Mouse (Mus musculus) bone marrow, adult 2 months (tissue): ENCODE measurements at regions not wholly inside any gene's neighbourhood (a gene's known extent, or its start where the extent isn't known, plus 50 kb on each side); places are given as distances from the start of the nearest gene placed in this dataset.

ENCODE experiments used
- H3K27ac ChIP-seq: fragments of 200-500 bp; 2 replicates; pipeline ENCODE4 v1.5.1; 2012; ENCODE audit warnings: low read depth, mild to moderate bottlenecking, control low read depth, inconsistent platforms, low read length; ENCODE audit not compliant: control insufficient read depth, poor library complexity, insufficient read depth
- H3K4me1 ChIP-seq: fragments of 200-500 bp; 2 replicates; pipeline ENCODE4 v1.6.1; 2011; ENCODE audit warnings: low read length; ENCODE audit not compliant: control insufficient read depth, insufficient read depth
- H3K4me3 ChIP-seq: fragments of 200-500 bp; replicated peaks from 2 replicates; pipeline ENCODE3; 2011; ENCODE audit warnings: mild to moderate bottlenecking, low read depth, low read length, control low read depth; ENCODE audit not compliant: control insufficient read depth
- CTCF ChIP-seq: fragments of 200-500 bp; IDR thresholded peaks from 2 replicates; pipeline ENCODE4 v1.5.1; 2011; ENCODE audit warnings: low read length, control low read depth; ENCODE audit not compliant: control insufficient read depth, insufficient read depth
- POLR2A ChIP-seq: fragments of 200-500 bp; IDR thresholded peaks from 2 replicates; pipeline ENCODE4 v1.6.1; 2011; ENCODE audit warnings: low read depth, mild to moderate bottlenecking, control low read depth, low read length, borderline replicate concordance; ENCODE audit not compliant: control insufficient read depth
- WGBS: fragments of 180-500 bp; shearing (Covaris S2); methylation state at CpG from one replicate; pipeline ENCODE4 v1.1.7; 2018; 5-methylcytosine and 5-hydroxymethylcytosine counted together

- 63% methylated on average over 4 of the region's 4 CpGs for WGBS
These were observed 156.3 kb upstream of the Dyrk2 start for GRCm38 (mm10) chr10:119026291-119026690.

GRCm38 (mm10) chr10:119024425-119024824 is 154.4 kb upstream of the Dyrk2 start:
- 43% methylated on average over 9 of the region's 9 CpGs for WGBS
- Histone ChIP-seq H3K4me3 (no peak overlapping the region), H3K4me1 (no peaks in the 10 kb centered on the region), H3K27ac (no peak overlapping the region)
- TF ChIP-seq POLR2A: no peak
- TF ChIP-seq CTCF: no peak

More at GRCm38 (mm10) chr10:119026291-119026690, 156.3 kb upstream of the Dyrk2 start:
- Histone ChIP-seq H3K4me1 (no peaks in the 10 kb centered on the region), H3K4me3 (no peak overlapping the region), H3K27ac (no peak overlapping the region)
- TF ChIP-seq CTCF: no peak
- no peak for TF ChIP-seq POLR2A

GRCm38 (mm10) chr10:119019082-119019481 is 149.1 kb upstream of the Dyrk2 start:
- WGBS: 71% methylated on average over 10 of the region's 10 CpGs
- Histone ChIP-seq H3K4me1 (no peaks in the 10 kb centered on the region), H3K27ac (no peak overlapping the region), H3K4me3 (no peak overlapping the region)
- TF ChIP-seq POLR2A (no peak), CTCF (no peak)

- TF ChIP-seq POLR2A (no peak), CTCF (no peak)
- Histone ChIP-seq H3K4me3 (no peak overlapping the region), H3K4me1 (no peaks in the 10 kb centered on the region), H3K27ac (no peak overlapping the region)
- 41% methylated on average over 4 of the region's 4 CpGs for WGBS
These were observed 148.5 kb upstream of the Dyrk2 start for GRCm38 (mm10) chr10:119018490-119018889.

GRCm38 (mm10) chr10:119016104-119016503 is 146.1 kb upstream of the Dyrk2 start:
- Histone ChIP-seq H3K4me1 (no peaks in the 10 kb centered on the region; the same call in 1 of the 2 replicates), H3K4me3 (no peak overlapping the region), H3K27ac (no peak overlapping the region)
- WGBS: 87% methylated on average over 8 of the region's 8 CpGs
- TF ChIP-seq CTCF: no peak
- TF ChIP-seq POLR2A: no peak

GRCm38 (mm10) chr10:119015311-119016055 is 145.5 kb upstream of the Dyrk2 start:
- Histone ChIP-seq H3K4me1 (no peaks in the 10 kb centered on the region; the same call in 1 of the 2 replicates), H3K27ac (no peak overlapping the region), H3K4me3 (no peak overlapping the region)
- TF ChIP-seq CTCF (no peak), POLR2A (no peak)
- 82% methylated on average over 16 of the region's 16 CpGs for WGBS

- Histone ChIP-seq H3K4me3 (no peak overlapping the region), H3K27ac (no peak overlapping the region), H3K4me1 (no peaks in the 10 kb centered on the region; the same call in none of the 2 replicates)
- 86% methylated on average over 4 of the region's 4 CpGs for WGBS
- TF ChIP-seq CTCF: no peak
These were observed 144.7 kb upstream of the Dyrk2 start for GRCm38 (mm10) chr10:119014731-119015130.

GRCm38 (mm10) chr10:119013758-119014157 is 143.7 kb upstream of the Dyrk2 start:
- Histone ChIP-seq H3K4me1 (no peaks in the 10 kb centered on the region; the same call in none of the 2 replicates), H3K27ac (no peak overlapping the region), H3K4me3 (no peak overlapping the region)
- TF ChIP-seq CTCF (no peak), POLR2A (no peak)
- WGBS: 66% methylated on average over 4 of the region's 4 CpGs

- Histone ChIP-seq H3K4me3 (no peak overlapping the region), H3K4me1 (no peaks in the 10 kb centered on the region; the same call in none of the 2 replicates), H3K27ac (no peak overlapping the region)
- no peak for TF ChIP-seq POLR2A
- no peak for TF ChIP-seq CTCF
- 89% methylated on average over 6 of the region's 6 CpGs for WGBS
These were observed 141.5 kb upstream of the Dyrk2 start for GRCm38 (mm10) chr10:119011511-119011910.

GRCm38 (mm10) chr10:119010884-119011283 is 140.9 kb upstream of the Dyrk2 start:
- TF ChIP-seq POLR2A (no peak), CTCF (no peak)
- WGBS: 37% methylated on average over 7 of the region's 7 CpGs
- Histone ChIP-seq H3K4me1 (no peaks in the 10 kb centered on the region; the same call in none of the 2 replicates), H3K4me3 (no peak overlapping the region), H3K27ac (no peak overlapping the region)
